Comparison of ENCODE assay signal across 9 mouse cellular contexts in genomic region chr1:41152516-41152915, GRCm38 (mm10).
DNase-seq lines count a peak whose midpoint lies in the region; TF ChIP-seq lines count a peak whose summit lies in the region.
"Had no signal": no experiment of that assay in that cellular context is flagged by ENCODE, and none has a peak within 500 bp of the region (broad histone marks: within the 10 kb centered on the region; RNA-seq: fewer than 3 reads in every experiment).

No protein-coding gene starts in this region.

- H3K4me1 ChIP-seq in E14TG2a.4 (replicated peaks; ENCODE audit: low read depth, low read length) = no peaks in the 10 kb centered on the region

- intact Hi-C loops in heart, postnatal 14 days (cut with DNase I) = loop anchor here (10.0 kb wide), 1 partner anchor 1542 kb away; the partner anchor contains the start of gene Pou3f3

- TF ChIP-seq CTCF in E14TG2a.4 (conservative IDR thresholded peaks at IDR 0.05; ENCODE audit: low read length) = peak; percentile 34

- DNase-seq in kidney, adult 9 months = peak; percentile 32
- DNase-seq in kidney, postnatal 4 days = no peak
- DNase-seq in brain, embryonic 18.5 days (ENCODE audit: low read depth, low spot score) = peak; percentile 80
- peak; percentile 20 to 28 for DNase-seq in left cerebral cortex, adult 9 months (ENCODE audit: low spot score in 2 of 2)
- no peak for DNase-seq in thymus, postnatal 10 days (ENCODE audit: low spot score in 2 of 2)
- no peak for DNase-seq in yolk sac, embryonic 10.5 days (ENCODE audit: low spot score)
- DNase-seq in heart, postnatal 14 days = no peak
- DNase-seq: thymus, postnatal 36 days had no signal

- peaks cover 8% of the 10 kb centered on the region for H3K9me3 ChIP-seq in E14TG2a.4 (ENCODE audit: low read length)

- H3K36me3 ChIP-seq in E14TG2a.4 (ENCODE audit: insufficient read depth, low read length) = no peaks in the 10 kb centered on the region

- no peaks in the 10 kb centered on the region for H3K27me3 ChIP-seq in E14TG2a.4 (ENCODE audit: insufficient read depth, low read length)

- no peak overlapping the region for H3K4me3 ChIP-seq in E14TG2a.4 (replicated peaks; ENCODE audit: low read length)

Comparison
In these comparisons a context has a peak if more than half of its experiments do, and no peak if none do; other contexts are left out.
1. DNase-seq: peak in kidney, adult 9 months (single experiment), brain, embryonic 18.5 days (single experiment) and left cerebral cortex, adult 9 months (2 of 2); none in kidney, postnatal 4 days (0 of 2), thymus, postnatal 10 days (0 of 2), yolk sac, embryonic 10.5 days (single experiment) and heart, postnatal 14 days (0 of 2).